Mouse (Mus musculus) bone marrow, adult 2 months (tissue): ENCODE results near the gene Diaph3. TPM values are rescaled to one million over a fixed set of nuclear protein-coding genes. Genes with fewer than 3 reads are reported as not detected.

Source experiments
- H3K27ac ChIP-seq: fragments of 200-500 bp; 2 replicates; pipeline ENCODE4 v1.5.1; 2012; ENCODE audit warnings: low read depth, mild to moderate bottlenecking, control low read depth, inconsistent platforms, low read length; ENCODE audit not compliant: control insufficient read depth, poor library complexity, insufficient read depth
- H3K4me1 ChIP-seq: fragments of 200-500 bp; 2 replicates; pipeline ENCODE4 v1.6.1; 2011; ENCODE audit warnings: low read length; ENCODE audit not compliant: control insufficient read depth, insufficient read depth
- H3K4me3 ChIP-seq: fragments of 200-500 bp; replicated peaks from 2 replicates; pipeline ENCODE3; 2011; ENCODE audit warnings: mild to moderate bottlenecking, low read depth, low read length, control low read depth; ENCODE audit not compliant: control insufficient read depth
- CTCF ChIP-seq: fragments of 200-500 bp; IDR thresholded peaks from 2 replicates; pipeline ENCODE4 v1.5.1; 2011; ENCODE audit warnings: low read length, control low read depth; ENCODE audit not compliant: control insufficient read depth, insufficient read depth
- POLR2A ChIP-seq: fragments of 200-500 bp; IDR thresholded peaks from 2 replicates; pipeline ENCODE4 v1.6.1; 2011; ENCODE audit warnings: low read depth, mild to moderate bottlenecking, control low read depth, low read length, borderline replicate concordance; ENCODE audit not compliant: control insufficient read depth
- WGBS: fragments of 180-500 bp; shearing (Covaris S2); methylation state at CpG from one replicate; pipeline ENCODE4 v1.1.7; 2018; 5-methylcytosine and 5-hydroxymethylcytosine counted together
- polyA plus RNA-seq: library from polyadenylated mRNA; stranded (reverse); fragments of >200 nt; gene quantifications from 2 replicates; pipeline ENCODE4 v1.2.4, GENCODE M21; 2011; ENCODE audit warnings: low replicate concordance; ENCODE audit not compliant: missing spikeins, insufficient read depth, insufficient read length

The Diaph3 gene
- polyA plus RNA-seq, 1 experiment: 30.7 TPM

GRCm38 (mm10) chr14:86926827-86927226, 214.2 kb downstream of the Diaph3 start:
- Histone ChIP-seq H3K4me3 (no peak overlapping the region), H3K27ac (no peak overlapping the region), H3K4me1 (no peaks in the 10 kb centered on the region)
- WGBS: 92% methylated on average over 7 of the region's 7 CpGs
- TF ChIP-seq POLR2A: no peak
- no peak for TF ChIP-seq CTCF

- no peak overlapping the region for H3K4me3 ChIP-seq
- no peak overlapping the region for H3K27ac ChIP-seq
- TF ChIP-seq CTCF: no peak
- no peaks in the 10 kb centered on the region for H3K4me1 ChIP-seq
These were observed 242.1 kb downstream of the Diaph3 start for GRCm38 (mm10) chr14:86898898-86899297.

GRCm38 (mm10) chr14:86889070-86889804, 251.8 kb downstream of the Diaph3 start:
- Histone ChIP-seq H3K27ac (no peak overlapping the region), H3K4me1 (no peaks in the 10 kb centered on the region), H3K4me3 (no peak overlapping the region)
- TF ChIP-seq CTCF (no peak), POLR2A (no peak)
- WGBS: 84% methylated on average over 3 of the region's 3 CpGs

- Histone ChIP-seq H3K27ac (no peak overlapping the region), H3K4me1 (no peaks in the 10 kb centered on the region), H3K4me3 (no peak overlapping the region)
- 55% methylated on average over 5 of the region's 5 CpGs for WGBS
- TF ChIP-seq CTCF (no peak), POLR2A (no peak)
These were observed 255.5 kb downstream of the Diaph3 start for GRCm38 (mm10) chr14:86885417-86886098.

GRCm38 (mm10) chr14:86869536-86869935, 271.5 kb downstream of the Diaph3 start:
- no peak overlapping the region for H3K4me3 ChIP-seq
- H3K27ac ChIP-seq: no peak overlapping the region
- no peak for TF ChIP-seq POLR2A
- peak; percentile 31; the same call in 1 of the 2 replicates for TF ChIP-seq CTCF
- H3K4me1 ChIP-seq: no peaks in the 10 kb centered on the region
- WGBS: 94% methylated on average over 5 of the region's 5 CpGs

- WGBS: 90% methylated on average over 3 of the region's 3 CpGs
- Histone ChIP-seq H3K27ac (no peak overlapping the region), H3K4me3 (no peak overlapping the region), H3K4me1 (no peaks in the 10 kb centered on the region)
- TF ChIP-seq POLR2A: no peak
- no peak for TF ChIP-seq CTCF
These were observed 273.9 kb downstream of the Diaph3 start for GRCm38 (mm10) chr14:86867143-86867542.

- no peaks in the 10 kb centered on the region; the same call in 1 of the 2 replicates for H3K4me1 ChIP-seq
- TF ChIP-seq POLR2A: no peak
- TF ChIP-seq CTCF: no peak
- no peak overlapping the region for H3K27ac ChIP-seq
- WGBS: 64% methylated on average over 3 of the region's 3 CpGs
- no peak overlapping the region for H3K4me3 ChIP-seq
These were observed 277.0 kb downstream of the Diaph3 start for GRCm38 (mm10) chr14:86864053-86864452.

- WGBS: 70% methylated on average over 11 of the region's 11 CpGs
These were observed 279.6 kb downstream of the Diaph3 start for GRCm38 (mm10) chr14:86861277-86861946.

More at GRCm38 (mm10) chr14:86861277-86861946, 279.6 kb downstream of the Diaph3 start:
- Histone ChIP-seq H3K27ac (no peak overlapping the region), H3K4me3 (no peak overlapping the region), H3K4me1 (no peaks in the 10 kb centered on the region; the same call in 1 of the 2 replicates)
- no peak for TF ChIP-seq POLR2A
- TF ChIP-seq CTCF: no peak
